Mouse (Mus musculus): Measurements from ENCODE around the gene Adra2b. TPM values are rescaled to one million over a fixed set of nuclear protein-coding genes. Genes with fewer than 3 reads are reported as not detected.

Adra2b gene
- polyA plus RNA-seq, 1 experiment from 2014 or later: 0.36 TPM

GRCm38 (mm10) chr2:127332807-127333570 lies 30.0 kb upstream of the Adra2b start:
- H3K4me2 ChIP-seq (replicated peaks; ENCODE audit: low read depth): no peak overlapping the region
- WGBS: 80% methylated on average over 14 of the region's 14 CpGs
- no peak for ATAC-seq (ENCODE audit: low FRiP score, low TSS enrichment)

GRCm38 (mm10) chr2:127333945-127334603 lies 28.9 kb upstream of the Adra2b start:
- Histone ChIP-seq H3K9me3 (ENCODE audit: control insufficient read depth, low read length) (no peaks in the 10 kb centered on the region), H3K4me3 (ENCODE audit: low read depth, low read length) (no peak overlapping the region), H3K9ac (ENCODE audit: low read length) (no peak overlapping the region), H3K27me3 (ENCODE audit: control insufficient read depth, insufficient read depth, low read length) (peaks cover 3% of the 10 kb centered on the region; the same call in 1 of the 2 replicates), H3K27ac (replicated peaks) (no peak overlapping the region), H3K36me3 (ENCODE audit: control insufficient read depth, insufficient read depth, low read length) (no peaks in the 10 kb centered on the region), H3K4me2 (replicated peaks; ENCODE audit: low read depth) (no peak overlapping the region), H3K4me1 (replicated peaks; ENCODE audit: control insufficient read depth, insufficient read depth) (0 out of 2 replicates have a peak, but pooled peaks cover 2% of the 10 kb centered on the region)
- WGBS: 59% methylated on average over 5 of the region's 5 CpGs
- TF ChIP-seq CTCF (IDR thresholded peaks at IDR 0.05; ENCODE audit: low read depth) (no peak), EP300 (optimal IDR thresholded peaks at IDR 0.05) (no peak)
- ATAC-seq (ENCODE audit: low FRiP score, low TSS enrichment): no peak
- no peak for DNase-seq (ENCODE audit: low spot score)

More at GRCm38 (mm10) chr2:127332807-127333570, 30.0 kb upstream of the Adra2b start:
- no peak overlapping the region for H3K27ac ChIP-seq (replicated peaks)
- no peak for TF ChIP-seq EP300 (optimal IDR thresholded peaks at IDR 0.05)
- TF ChIP-seq CTCF (IDR thresholded peaks at IDR 0.05; ENCODE audit: low read depth): no peak
- H3K9me3 ChIP-seq (ENCODE audit: control insufficient read depth, low read length): no peaks in the 10 kb centered on the region
- H3K4me1 ChIP-seq (replicated peaks; ENCODE audit: control insufficient read depth, insufficient read depth): 0 out of 2 replicates have a peak, but pooled peaks cover 2% of the 10 kb centered on the region
- no peaks in the 10 kb centered on the region for H3K36me3 ChIP-seq (ENCODE audit: control insufficient read depth, insufficient read depth, low read length)
- no peak overlapping the region for H3K9ac ChIP-seq (ENCODE audit: low read length)
- peaks cover 3% of the 10 kb centered on the region; the same call in 1 of the 2 replicates for H3K27me3 ChIP-seq (ENCODE audit: control insufficient read depth, insufficient read depth, low read length)
- no peak for DNase-seq (ENCODE audit: low spot score)
- H3K4me3 ChIP-seq (ENCODE audit: low read depth, low read length): no peak overlapping the region

- no peaks in the 10 kb centered on the region for H3K36me3 ChIP-seq (ENCODE audit: control insufficient read depth, insufficient read depth, low read length)
- H3K27me3 ChIP-seq (ENCODE audit: control insufficient read depth, insufficient read depth, low read length): peaks cover 3% of the 10 kb centered on the region; the same call in 1 of the 2 replicates
- no peak for DNase-seq (ENCODE audit: low spot score)
- H3K27ac ChIP-seq (replicated peaks): no peak overlapping the region
- H3K9me3 ChIP-seq (ENCODE audit: control insufficient read depth, low read length): no peaks in the 10 kb centered on the region
- H3K4me1 ChIP-seq (replicated peaks; ENCODE audit: control insufficient read depth, insufficient read depth): 0 out of 2 replicates have a peak, but pooled peaks cover 2% of the 10 kb centered on the region
- no peak for ATAC-seq (ENCODE audit: low FRiP score, low TSS enrichment)
- no peak overlapping the region for H3K9ac ChIP-seq (ENCODE audit: low read length)
- TF ChIP-seq EP300 (optimal IDR thresholded peaks at IDR 0.05) (no peak), CTCF (IDR thresholded peaks at IDR 0.05; ENCODE audit: low read depth) (no peak)
- no peak overlapping the region for H3K4me3 ChIP-seq (ENCODE audit: low read depth, low read length)
- whole genome bisulfite sequencing: 51% methylated on average over 11 of the region's 11 CpGs
- no peak overlapping the region for H3K4me2 ChIP-seq (replicated peaks; ENCODE audit: low read depth)
Observed at GRCm38 (mm10) chr2:127335078-127335541, 27.9 kb upstream of the Adra2b start.

GRCm38 (mm10) chr2:127335767-127336496 lies 27.1 kb upstream of the Adra2b start, which contains the start of gene Dusp2:
Gene Dusp2 (plus strand): TSS chr2:127336159.
- DNase-seq (ENCODE audit: low spot score): peak; percentile 63
- peak; percentile 71 for ATAC-seq (ENCODE audit: low FRiP score, low TSS enrichment)
- H3K27ac ChIP-seq (replicated peaks): 0 out of 2 replicates have a peak within 1 kb of the TSS, but pooled peaks have one; percentile 35
- peaks cover 3% of the 10 kb centered on the region; the same call in 1 of the 2 replicates for H3K27me3 ChIP-seq (ENCODE audit: control insufficient read depth, insufficient read depth, low read length)
- no peaks in the 10 kb centered on the region for H3K36me3 ChIP-seq (ENCODE audit: control insufficient read depth, insufficient read depth, low read length)
- peak within 1 kb of the TSS; percentile 57 for H3K9ac ChIP-seq (ENCODE audit: low read length)
- under 1% methylated on average over 60 of the region's 76 CpGs for WGBS
- peak within 1 kb of the TSS; percentile 82 for H3K4me2 ChIP-seq (replicated peaks; ENCODE audit: low read depth)
- H3K4me3 ChIP-seq (ENCODE audit: low read depth, low read length): peak within 1 kb of the TSS; percentile 51
- H3K9me3 ChIP-seq (ENCODE audit: control insufficient read depth, low read length): no peaks in the 10 kb centered on the region
- H3K4me1 ChIP-seq (replicated peaks; ENCODE audit: control insufficient read depth, insufficient read depth): 0 out of 2 replicates have a peak, but pooled peaks cover 2% of the 10 kb centered on the region
- TF ChIP-seq CTCF (IDR thresholded peaks at IDR 0.05; ENCODE audit: low read depth): no peak

- H3K27ac ChIP-seq (replicated peaks): 0 out of 2 replicates have a peak overlapping the region, but pooled peaks have one; percentile 35
- peak overlapping the region; percentile 57 for H3K9ac ChIP-seq (ENCODE audit: low read length)
- H3K36me3 ChIP-seq (ENCODE audit: control insufficient read depth, insufficient read depth, low read length): no peaks in the 10 kb centered on the region
- peak overlapping the region; percentile 51 for H3K4me3 ChIP-seq (ENCODE audit: low read depth, low read length)
- DNase-seq (ENCODE audit: low spot score) (no peak), ATAC-seq (ENCODE audit: low FRiP score, low TSS enrichment) (no peak)
- peaks cover 3% of the 10 kb centered on the region; the same call in 1 of the 2 replicates for H3K27me3 ChIP-seq (ENCODE audit: control insufficient read depth, insufficient read depth, low read length)
- no peaks in the 10 kb centered on the region for H3K9me3 ChIP-seq (ENCODE audit: control insufficient read depth, low read length)
- TF ChIP-seq CTCF (IDR thresholded peaks at IDR 0.05; ENCODE audit: low read depth): no peak
- no peak for TF ChIP-seq EP300 (optimal IDR thresholded peaks at IDR 0.05)
- peak overlapping the region; percentile 82 for H3K4me2 ChIP-seq (replicated peaks; ENCODE audit: low read depth)
- WGBS: 7% methylated on average over 22 of the region's 33 CpGs
- 0 out of 2 replicates have a peak, but pooled peaks cover 2% of the 10 kb centered on the region for H3K4me1 ChIP-seq (replicated peaks; ENCODE audit: control insufficient read depth, insufficient read depth)
Observed at GRCm38 (mm10) chr2:127336497-127336832, 26.5 kb upstream of the Adra2b start.
